Mouse (Mus musculus) megakaryocyte progenitor cell, adult 5-6 weeks (primary cell): ENCODE data around the gene Hcar1. TPM values are rescaled to one million over a fixed set of nuclear protein-coding genes. Genes with fewer than 3 reads are reported as not detected.

Source experiments
- ATAC-seq: replicated peaks from 2 replicates; pipeline ENCODE4 v1.8.0; 2016; ENCODE audit warnings: mild to moderate bottlenecking, moderate TSS enrichment, inconsistent platforms; ENCODE audit not compliant: poor library complexity
- total RNA-seq, 2 experiments: library from RNA; stranded (forward) in 1 of 2; stranded (reverse) in 1 of 2; fragments of 157-497, 149-512 nt in 1 of 2; fragments of 200-1000 nt in 1 of 2; gene quantifications; 2 replicates each; pipeline versions ENCODE4 v1.2.3 to v1.2.4; 2015 to 2017

Hcar1 gene
- total RNA-seq, 2 experiments from 2014 or later, result not detected

GRCm38 (mm10) chr5:123865365-123865764, 14.5 kb downstream of the Hcar1 start, which contains the start of gene Hcar2:
Gene Hcar2, minus strand, starts transcription at chr5:123865499.
- peak; percentile 87 for ATAC-seq

DNA sequence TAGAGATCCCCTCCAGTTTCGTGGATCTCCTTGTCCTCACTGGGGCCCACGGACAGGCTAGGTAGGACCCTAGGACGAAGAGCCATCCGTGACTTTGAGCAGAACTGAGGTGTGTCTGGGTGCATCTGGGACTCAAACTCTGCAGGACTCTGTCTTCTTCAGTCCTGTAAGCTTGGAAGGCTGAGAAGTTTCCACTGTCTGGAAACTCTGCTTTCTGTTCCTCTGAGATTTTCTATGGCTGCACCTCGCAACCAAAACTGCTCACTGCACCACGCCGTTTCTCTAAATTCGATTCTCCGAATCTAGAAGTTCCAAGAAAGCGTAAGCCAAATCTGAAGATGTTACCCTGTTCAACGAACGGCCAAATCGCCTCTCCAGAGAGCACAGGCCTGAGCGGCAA, 15.9 kb downstream of the Hcar1 start:
- no peak for ATAC-seq

- peak; percentile 47 for ATAC-seq
Observed at GRCm38 (mm10) chr5:123862374-123863350, 17.2 kb downstream of the Hcar1 start.

- ATAC-seq, result peak; percentile 51
Observed at GRCm38 (mm10) chr5:123858798-123859197, 21.0 kb downstream of the Hcar1 start.

DNA sequence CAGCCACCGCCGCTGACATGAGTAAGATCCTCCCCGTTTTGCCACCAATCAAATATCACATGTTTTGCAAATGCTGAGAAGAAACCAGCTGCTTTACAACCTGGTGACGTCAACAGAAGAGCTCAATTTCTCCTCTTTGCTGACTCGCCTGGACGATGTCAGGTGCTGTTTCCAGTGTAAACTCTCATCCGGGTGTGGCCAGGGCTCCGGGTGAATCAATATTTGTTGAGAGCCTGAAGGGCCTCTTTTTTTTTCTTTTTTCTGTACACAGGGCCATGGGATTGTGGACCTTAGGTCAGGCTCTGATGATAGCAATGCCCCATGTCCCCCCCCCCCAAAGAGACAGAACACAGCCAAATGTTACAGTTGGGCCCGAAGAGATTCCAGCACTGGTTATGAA, 25.3 kb downstream of the Hcar1 start:
- no peak for ATAC-seq

DNA sequence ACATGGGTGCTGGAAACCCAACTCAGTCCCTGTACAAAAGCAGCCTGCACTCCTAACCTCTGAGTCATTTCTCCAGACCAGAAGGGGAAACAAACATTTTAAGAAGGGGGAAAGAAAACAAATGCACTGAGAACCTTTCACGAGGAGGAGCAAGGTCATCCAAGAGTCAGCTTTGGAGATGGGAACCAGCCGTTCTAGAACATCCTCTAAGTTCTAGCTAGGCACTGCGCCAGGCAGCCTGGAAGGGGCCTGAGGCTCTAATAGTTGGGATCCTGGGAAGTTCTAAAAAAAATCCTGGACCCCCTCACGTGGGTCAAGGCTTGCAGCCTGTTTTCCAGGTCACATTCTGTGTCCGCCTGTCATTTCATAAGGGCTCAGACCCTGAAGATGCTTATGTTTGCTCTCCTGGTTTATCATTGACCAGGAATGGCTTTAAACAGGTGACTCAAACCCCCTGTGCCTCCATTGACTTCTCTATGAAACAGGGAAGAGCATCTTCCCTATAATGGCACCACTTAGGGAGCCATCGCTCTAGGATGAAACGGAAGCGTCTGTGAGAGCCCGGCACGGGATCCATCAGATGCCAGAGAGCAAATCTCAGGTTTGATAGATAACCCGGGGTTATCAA, 25.8 kb downstream of the Hcar1 start:
- ATAC-seq, result no peak

GRCm38 (mm10) chr5:123851398-123851797, 28.4 kb downstream of the Hcar1 start:
- peak; percentile 37 for ATAC-seq

- ATAC-seq, result no peak
Observed at GRCm38 (mm10) chr5:123844316-123844715, 35.5 kb downstream of the Hcar1 start.

DNA sequence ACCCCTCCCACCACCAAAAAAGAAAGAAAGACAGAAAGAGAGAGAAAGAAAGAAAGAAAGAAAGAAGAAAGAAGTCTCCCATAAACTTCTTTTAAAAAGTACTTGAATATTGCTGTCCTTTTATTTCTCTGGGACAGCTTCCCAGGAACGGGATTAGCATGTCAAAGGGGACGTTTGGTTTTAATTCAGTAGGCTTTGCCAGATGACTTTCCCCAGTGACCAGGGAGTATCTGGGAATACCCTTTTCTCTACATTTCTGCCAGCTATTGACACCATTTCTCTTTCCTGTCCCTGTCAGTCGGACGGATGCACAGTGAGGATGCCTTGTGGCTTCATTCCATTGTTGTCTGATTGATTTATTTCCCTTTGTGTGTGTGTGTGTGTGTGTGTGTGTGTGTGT, 36.0 kb downstream of the Hcar1 start:
- ATAC-seq, result no peak

- 0 out of 2 replicates have a peak, but pooled peaks have one; percentile 26 for ATAC-seq
Observed at GRCm38 (mm10) chr5:123842935-123843282, 36.9 kb downstream of the Hcar1 start.

DNA sequence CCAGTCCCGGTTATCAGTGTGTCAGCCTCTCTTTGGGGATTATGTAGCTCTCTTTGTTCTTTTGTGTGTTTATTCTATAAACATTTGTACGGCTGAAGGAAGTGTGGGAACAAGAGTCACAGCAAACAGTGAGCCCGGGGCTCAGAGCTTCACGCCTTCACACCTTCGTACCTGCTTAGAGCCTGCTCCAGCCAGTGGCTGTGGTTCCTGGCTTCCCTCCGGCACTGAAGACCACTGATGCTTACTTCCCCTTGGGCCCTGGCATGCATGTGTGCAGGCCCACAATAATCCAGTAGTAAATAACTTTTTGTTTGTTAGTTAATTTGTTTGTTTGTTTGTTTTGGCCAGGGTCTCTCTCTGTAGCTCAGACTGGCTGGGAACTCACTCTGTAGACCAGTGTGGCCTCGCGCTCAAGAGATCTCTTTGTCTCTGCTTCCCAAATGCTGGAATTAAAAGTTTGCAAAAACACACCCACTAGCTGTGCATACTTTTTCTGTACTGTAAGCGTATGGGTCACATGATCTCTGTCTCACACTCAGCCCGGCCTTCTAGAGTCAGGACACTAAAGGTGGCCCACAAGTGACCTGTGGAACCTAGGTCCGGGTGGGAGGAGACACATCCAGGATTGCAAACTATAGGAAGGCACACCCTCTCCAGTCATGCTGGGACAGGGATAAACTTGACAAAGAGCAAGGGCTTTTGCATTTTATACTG, 37.4 kb downstream of the Hcar1 start:
- no peak for ATAC-seq

GRCm38 (mm10) chr5:123837371-123837770, 42.4 kb downstream of the Hcar1 start:
- ATAC-seq, result no peak

DNA sequence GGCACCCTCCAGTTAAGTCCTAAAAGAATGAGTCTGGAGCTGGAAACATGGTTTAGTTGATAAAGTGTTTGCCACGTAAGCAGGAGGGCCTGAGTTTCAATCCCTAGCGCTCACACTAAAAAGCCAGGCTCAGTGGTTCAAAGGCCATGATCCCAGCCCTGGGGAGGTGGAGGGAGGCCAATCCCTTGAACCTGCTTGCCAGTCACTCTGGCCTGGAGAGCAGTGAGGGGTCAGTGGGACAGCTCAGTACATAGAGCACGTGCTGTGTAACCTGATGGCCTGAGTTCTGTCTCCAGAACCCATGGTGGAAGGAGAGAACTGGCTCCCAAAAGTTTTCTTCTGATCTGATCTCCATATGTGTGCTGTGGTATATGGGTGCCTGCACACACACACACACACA, 45.0 kb downstream of the Hcar1 start:
- ATAC-seq, result no peak

GRCm38 (mm10) chr5:123832309-123832708, 47.5 kb downstream of the Hcar1 start:
- peak; percentile 94 for ATAC-seq

DNA sequence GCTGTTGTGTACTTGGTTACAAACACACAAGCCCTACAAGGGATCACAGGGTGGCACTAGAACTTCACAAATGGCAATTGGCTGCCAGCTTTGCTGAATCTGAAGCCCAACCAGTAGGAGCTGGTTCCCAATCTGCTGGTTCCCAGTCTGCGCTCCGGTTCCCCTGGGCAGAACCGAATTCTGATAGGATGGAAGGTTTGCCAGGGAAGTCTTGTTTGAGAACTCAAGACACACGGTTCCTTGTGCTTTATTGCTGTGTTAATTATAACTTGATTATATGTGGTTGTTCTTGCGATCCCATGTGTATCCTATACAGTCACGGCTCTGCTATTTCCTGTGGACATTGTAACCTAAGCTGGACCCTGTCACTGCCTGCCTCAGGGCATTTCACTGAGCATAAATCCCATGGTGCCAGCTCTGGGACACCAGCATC, 52.1 kb downstream of the Hcar1 start:
- ATAC-seq, result no peak

Other genes with a start within 250 kb of the Hcar1 start
- 45.7 and 46.4 TPM in 2 replicates for gene Clip1, start 195.4 kb downstream of the Hcar1 start, total RNA-seq (2015)
- gene Clip1, start 195.4 kb downstream of the Hcar1 start, total RNA-seq (2017), result 72.5 and 98.3 TPM in 2 replicates
- 50.8 and 52.0 TPM in 2 replicates for gene Zcchc8, start 158.9 kb downstream of the Hcar1 start, total RNA-seq (2015)
- 103 and 131 TPM in 2 replicates for gene Zcchc8, start 158.9 kb downstream of the Hcar1 start, total RNA-seq (2017)
- gene Rsrc2, start 130.6 kb downstream of the Hcar1 start, total RNA-seq (2015), result 159 and 160 TPM in 2 replicates
- 192 and 249 TPM in 2 replicates for gene Rsrc2, start 130.6 kb downstream of the Hcar1 start, total RNA-seq (2017)
- 49.3 and 53.1 TPM in 2 replicates for gene Kntc1, start 130.3 kb downstream of the Hcar1 start, total RNA-seq (2015)
- gene Kntc1, start 130.3 kb downstream of the Hcar1 start, total RNA-seq (2017), result 30.5 and 39.6 TPM in 2 replicates
- gene Hcar2, start 14.5 kb downstream of the Hcar1 start, total RNA-seq (2015), result 2.7 and 11.6 TPM in 2 replicates
- 1.3 and 4.0 TPM in 2 replicates for gene Hcar2, start 14.5 kb downstream of the Hcar1 start, total RNA-seq (2017)
- 113 and 123 TPM in 2 replicates for gene Denr, start 27.2 kb upstream of the Hcar1 start, total RNA-seq (2015)
- gene Denr, start 27.2 kb upstream of the Hcar1 start, total RNA-seq (2017), result 90.6 and 105 TPM in 2 replicates
- 1.8 TPM in 1 of 2 replicates, not detected in the other for gene Gm43518, start 47.4 kb upstream of the Hcar1 start, total RNA-seq (2015)
- gene Gm43518, start 47.4 kb upstream of the Hcar1 start, total RNA-seq (2017), result not detected in 2 replicates
- 0.32 and 1.1 TPM in 2 replicates for gene Ccdc62, start 50.7 kb upstream of the Hcar1 start, total RNA-seq (2015)
- gene Ccdc62, start 50.7 kb upstream of the Hcar1 start, total RNA-seq (2017), result 0.14 and 1.8 TPM in 2 replicates
- gene Hip1r, start 93.6 kb upstream of the Hcar1 start, total RNA-seq (2015), result 4.9 and 6.9 TPM in 2 replicates
- 14.2 and 16.0 TPM in 2 replicates for gene Hip1r, start 93.6 kb upstream of the Hcar1 start, total RNA-seq (2017)
- 11.4 and 14.8 TPM in 2 replicates for gene Vps37b, start 152.2 kb upstream of the Hcar1 start, total RNA-seq (2015)
- 15.2 and 15.6 TPM in 2 replicates for gene Vps37b, start 152.2 kb upstream of the Hcar1 start, total RNA-seq (2017)
- gene Abcb9, start 215.8 kb upstream of the Hcar1 start, total RNA-seq (2015), result 0.35 and 0.54 TPM in 2 replicates
- gene Abcb9, start 215.8 kb upstream of the Hcar1 start, total RNA-seq (2017), result 0.25 and 0.61 TPM in 2 replicates
- 2.9 and 3.7 TPM in 2 replicates for gene Ogfod2, start 232.3 kb upstream of the Hcar1 start, total RNA-seq (2015)
- 11.9 and 13.3 TPM in 2 replicates for gene Ogfod2, start 232.3 kb upstream of the Hcar1 start, total RNA-seq (2017)
- gene Arl6ip4, start 236.1 kb upstream of the Hcar1 start, total RNA-seq (2015), result 70.6 and 80.7 TPM in 2 replicates
- 114 and 139 TPM in 2 replicates for gene Arl6ip4, start 236.1 kb upstream of the Hcar1 start, total RNA-seq (2017)